Mouse (Mus musculus) liver, postnatal 0 days (tissue): Measurements from ENCODE around the gene Tmtc4.

ENCODE experiments used
- CTCF ChIP-seq: sonication (generic); IDR thresholded peaks from 2 replicates; pipeline ENCODE4 v1.5.1; 2016; ENCODE audit warnings: antibody characterized with exemption, low read depth
- EP300 ChIP-seq: IDR thresholded peaks from 2 replicates; pipeline ENCODE4 v1.6.1; 2016; ENCODE audit warnings: antibody characterized with exemption, low read depth, mild to moderate bottlenecking

GRCm38 (mm10) chr14:122943475-122943853 is 40.4 kb downstream of the Tmtc4 start:
- TF ChIP-seq CTCF (no peak), EP300 (no peak)
